9 mouse cellular contexts compared by ENCODE assay signal in the genomic region with DNA sequence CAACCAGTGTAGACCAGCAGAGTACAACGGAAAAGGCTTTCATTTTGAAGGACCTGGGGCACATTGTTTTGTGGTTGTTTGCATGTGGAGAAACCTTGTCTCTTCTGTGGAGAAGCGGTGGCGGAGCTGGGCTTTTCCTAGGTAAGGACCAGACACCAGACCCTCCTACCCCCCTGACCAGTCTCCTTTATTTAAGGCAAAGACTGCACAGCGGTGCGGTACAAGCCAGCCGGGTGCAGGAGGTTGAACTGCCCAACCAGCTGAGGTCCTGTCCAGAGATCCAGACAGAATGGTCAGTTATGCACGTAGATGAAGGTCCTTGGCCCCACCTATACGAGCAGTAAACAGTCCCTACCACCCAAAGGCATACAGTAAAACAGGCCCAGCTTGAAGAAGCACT. TPM values are rescaled to one million over a fixed set of nuclear protein-coding genes. Genes with fewer than 3 reads are reported as not detected.
DNase-seq lines count a peak whose midpoint lies in the region; ATAC-seq and TF ChIP-seq lines count a peak whose summit lies in the region.
"Had no signal": no experiment of that assay in that cellular context is flagged by ENCODE, and none has a peak within 500 bp of the region (broad histone marks: within the 10 kb centered on the region; RNA-seq: fewer than 3 reads in every experiment).

No protein-coding gene starts in this region.

- TF ChIP-seq CTCF in kidney, postnatal 0 days (IDR thresholded peaks at IDR 0.05; ENCODE audit: low read depth), result no peak

- H3K9me3 ChIP-seq in kidney, postnatal 0 days (replicated peaks; ENCODE audit: low read length), result no peaks in the 10 kb centered on the region
- no peaks in the 10 kb centered on the region for H3K9me3 ChIP-seq in forebrain, embryonic 12.5 days
- H3K9me3 ChIP-seq in intestine, embryonic 16.5 days (ENCODE audit: control insufficient read depth, low read length), result no peaks in the 10 kb centered on the region
- no peaks in the 10 kb centered on the region for H3K9me3 ChIP-seq in neural tube, embryonic 12.5 days
- H3K9me3 ChIP-seq: G1E had no signal

- peak overlapping the region; percentile 57; the same call in 1 of the 2 replicates for H3K4me2 ChIP-seq in kidney, postnatal 0 days (ENCODE audit: low read length)
- H3K4me2 ChIP-seq in forebrain, embryonic 12.5 days, result peak overlapping the region; percentile 57
- no peak overlapping the region for H3K4me2 ChIP-seq in intestine, embryonic 16.5 days (ENCODE audit: low read depth, low read length)
- peak overlapping the region; percentile 66; the same call in 1 of the 2 replicates for H3K4me2 ChIP-seq in neural tube, embryonic 12.5 days (replicated peaks)

- WGBS in kidney, postnatal 0 days, result 8% methylated on average over 8 of the region's 8 CpGs
- WGBS in forebrain, embryonic 12.5 days, result under 1% methylated on average over 8 of the region's 8 CpGs
- 4% methylated on average over 8 of the region's 8 CpGs for WGBS in intestine, embryonic 16.5 days
- WGBS in neural tube, embryonic 12.5 days, result 1% methylated on average over 8 of the region's 8 CpGs

- peaks cover 70% of the 10 kb centered on the region for H3K27me3 ChIP-seq in kidney, postnatal 0 days (ENCODE audit: insufficient read depth, low read length)
- H3K27me3 ChIP-seq in forebrain, embryonic 12.5 days, result peaks cover 99% of the 10 kb centered on the region
- peaks cover 71% of the 10 kb centered on the region for H3K27me3 ChIP-seq in intestine, embryonic 16.5 days (replicated peaks; ENCODE audit: control insufficient read depth, insufficient read depth, low read length)
- H3K27me3 ChIP-seq in neural tube, embryonic 12.5 days (replicated peaks), result peaks cover 93% of the 10 kb centered on the region

- H3K4me1 ChIP-seq in kidney, postnatal 0 days (replicated peaks; ENCODE audit: insufficient read depth, low read length), result peaks cover 5% of the 10 kb centered on the region; the same call in 1 of the 2 replicates
- H3K4me1 ChIP-seq in forebrain, embryonic 12.5 days, result peaks cover 32% of the 10 kb centered on the region
- H3K4me1 ChIP-seq in intestine, embryonic 16.5 days (ENCODE audit: control insufficient read depth, insufficient read depth, low read length), result peaks cover 20% of the 10 kb centered on the region
- H3K4me1 ChIP-seq in neural tube, embryonic 12.5 days, result peaks cover 24% of the 10 kb centered on the region

- ATAC-seq in kidney, postnatal 0 days (replicated peaks; ENCODE audit: low FRiP score, low read depth), result no peak
- ATAC-seq in forebrain, embryonic 12.5 days (ENCODE audit: low FRiP score), result no peak
- no peak for ATAC-seq in intestine, embryonic 16.5 days
- ATAC-seq in neural tube, embryonic 12.5 days (ENCODE audit: low FRiP score, low read depth), result no peak

- no peak for DNase-seq in kidney, postnatal 0 days (ENCODE audit: low spot score)
- DNase-seq in kidney, adult 11 months, result no peak
- no peak for DNase-seq in right cerebral cortex, adult 18-20 months
- no peak for DNase-seq in cerebellum, postnatal 4 days (ENCODE audit: low spot score in 2 of 2)
- DNase-seq in spleen, postnatal 14 days (ENCODE audit: low spot score in 2 of 2), result no peak

- H3K27ac ChIP-seq in kidney, postnatal 0 days, result no peak overlapping the region
- no peak overlapping the region for H3K27ac ChIP-seq in forebrain, embryonic 12.5 days
- no peak overlapping the region for H3K27ac ChIP-seq in intestine, embryonic 16.5 days (ENCODE audit: low read length)
- no peak overlapping the region for H3K27ac ChIP-seq in neural tube, embryonic 12.5 days

- no peak overlapping the region for H3K9ac ChIP-seq in kidney, postnatal 0 days (ENCODE audit: low read depth, low read length)
- no peak overlapping the region for H3K9ac ChIP-seq in forebrain, embryonic 12.5 days
- H3K9ac ChIP-seq in intestine, embryonic 16.5 days (ENCODE audit: low read depth, low read length), result no peak overlapping the region
- no peak overlapping the region for H3K9ac ChIP-seq in neural tube, embryonic 12.5 days

- H3K4me3 ChIP-seq in kidney, postnatal 0 days (replicated peaks; ENCODE audit: low read depth, low read length), result peak overlapping the region; percentile 26; the same call in 1 of the 2 replicates
- no peak overlapping the region for H3K4me3 ChIP-seq in forebrain, embryonic 12.5 days (replicated peaks)
- H3K4me3 ChIP-seq in intestine, embryonic 16.5 days (ENCODE audit: low read length), result 0 out of 2 replicates have a peak overlapping the region, but pooled peaks have one; percentile 38
- H3K4me3 ChIP-seq in neural tube, embryonic 12.5 days, result no peak overlapping the region; the same call in 1 of the 2 replicates

- H3K36me3 ChIP-seq in kidney, postnatal 0 days (ENCODE audit: insufficient read depth, low read length), result no peaks in the 10 kb centered on the region
- H3K36me3 ChIP-seq in forebrain, embryonic 12.5 days (replicated peaks), result no peaks in the 10 kb centered on the region
- H3K36me3 ChIP-seq in intestine, embryonic 16.5 days (ENCODE audit: control insufficient read depth, insufficient read depth, low read length), result no peaks in the 10 kb centered on the region
- H3K36me3 ChIP-seq in neural tube, embryonic 12.5 days, result no peaks in the 10 kb centered on the region
- H3K36me3 ChIP-seq: G1E had no signal

RNA-seq across cellular contexts. Expression of a gene that starts 2.4 kb away (rescaled TPM):
- polyA plus RNA-seq in kidney, postnatal 0 days (2015; fragmentation: Nextera tagmentation; extraction: Ambion mirVana), result 0.14 and 0.20 TPM in 2 replicates
- not detected in 2 replicates for polyA plus RNA-seq in forebrain, embryonic 12.5 days (2016; fragmentation: Nextera tagmentation; extraction: Ambion mirVana)
- polyA plus RNA-seq in intestine, embryonic 16.5 days (2015; fragmentation: Nextera tagmentation; extraction: Ambion mirVana), result 0.95 and 1.5 TPM in 2 replicates
- 0.32 TPM in 1 of 2 replicates, not detected in the other for polyA plus RNA-seq in neural tube, embryonic 12.5 days (2016; fragmentation: Nextera tagmentation; extraction: Ambion mirVana)
- polyA plus RNA-seq: G1E had no signal

RNA-seq across cellular contexts. Expression of a gene that starts 10.1 kb away (rescaled TPM):
- not detected in 2 replicates for polyA plus RNA-seq in kidney, postnatal 0 days (2015; fragmentation: Nextera tagmentation; extraction: Ambion mirVana)
- not detected in 2 replicates for polyA plus RNA-seq in forebrain, embryonic 12.5 days (2016; fragmentation: Nextera tagmentation; extraction: Ambion mirVana)
- 1.5 and 2.4 TPM in 2 replicates for polyA plus RNA-seq in intestine, embryonic 16.5 days (2015; fragmentation: Nextera tagmentation; extraction: Ambion mirVana)
- not detected in 2 replicates for polyA plus RNA-seq in neural tube, embryonic 12.5 days (2016; fragmentation: Nextera tagmentation; extraction: Ambion mirVana)
- polyA plus RNA-seq: G1E had no signal

RNA-seq across cellular contexts. Expression of a gene that starts 28.1 kb away (rescaled TPM):
- not detected in 2 replicates for polyA plus RNA-seq in kidney, postnatal 0 days (2015; fragmentation: Nextera tagmentation; extraction: Ambion mirVana)
- 2.0 TPM in 2 replicates for polyA plus RNA-seq in forebrain, embryonic 12.5 days (2016; fragmentation: Nextera tagmentation; extraction: Ambion mirVana)
- 0.07 and 0.18 TPM in 2 replicates for polyA plus RNA-seq in intestine, embryonic 16.5 days (2015; fragmentation: Nextera tagmentation; extraction: Ambion mirVana)
- polyA plus RNA-seq in neural tube, embryonic 12.5 days (2016; fragmentation: Nextera tagmentation; extraction: Ambion mirVana), result 5.7 and 7.6 TPM in 2 replicates
- polyA plus RNA-seq: G1E had no signal

RNA-seq across cellular contexts. Expression of a gene that starts 52.6 kb away (rescaled TPM):
- polyA plus RNA-seq in kidney, postnatal 0 days (2015; fragmentation: Nextera tagmentation; extraction: Ambion mirVana), result 0.08 TPM in 2 replicates
- 0.24 and 0.55 TPM in 2 replicates for polyA plus RNA-seq in forebrain, embryonic 12.5 days (2016; fragmentation: Nextera tagmentation; extraction: Ambion mirVana)
- 0.07 and 0.16 TPM in 2 replicates for polyA plus RNA-seq in intestine, embryonic 16.5 days (2015; fragmentation: Nextera tagmentation; extraction: Ambion mirVana)
- polyA plus RNA-seq in neural tube, embryonic 12.5 days (2016; fragmentation: Nextera tagmentation; extraction: Ambion mirVana), result 0.08 TPM in 1 of 2 replicates, not detected in the other
- polyA plus RNA-seq: G1E had no signal

Comparison
In these comparisons a context has a peak if more than half of its experiments do, and no peak if none do; other contexts are left out.
1. H3K4me3 ChIP-seq: peak in kidney, postnatal 0 days (single experiment) and intestine, embryonic 16.5 days (single experiment); none in forebrain, embryonic 12.5 days (single experiment) and neural tube, embryonic 12.5 days (single experiment).